Mouse (Mus musculus) MEL (cell line): ENCODE measurements at regions not wholly inside any gene's neighbourhood (a gene's known extent, or its start where the extent isn't known, plus 50 kb on each side); places are given as distances from the start of the nearest gene placed in this dataset.

Experiments used
- DNase-seq: peaks from one replicate; pipeline ENCODE4 v3.0.0; 2011; ENCODE audit warnings: low read depth, low spot score
- H3K27ac ChIP-seq: 2 replicates; pipeline ENCODE4 v1.5.1; 2012; ENCODE audit warnings: low read depth, mild to moderate bottlenecking, control low read depth, low read length, moderate library complexity; ENCODE audit not compliant: control insufficient read depth
- H3K27me3 ChIP-seq, 2 experiments: fragments of 150-350 bp in 1 of 2; sonication (generic) in 1 of 2; 2 replicates each; pipeline ENCODE4 v1.6.1; 2012; ENCODE audit warnings: low read length in 2 of 2, mild to moderate bottlenecking in 2 of 2, improper control_type of control experiment in 1 of 2, moderate library complexity in 1 of 2; ENCODE audit not compliant: insufficient read depth in 2 of 2, control insufficient read depth in 1 of 2
- H3K36me3 ChIP-seq, 2 experiments: 2 replicates each; pipeline ENCODE4 v1.6.1; 2012 to 2014; ENCODE audit warnings: low read length in 2 of 2, improper control_type of control experiment in 1 of 2, inconsistent platforms in 1 of 2, mild to moderate bottlenecking in 1 of 2; ENCODE audit not compliant: insufficient read depth in 2 of 2, control insufficient read depth in 1 of 2
- H3K4me1 ChIP-seq, 2 experiments: fragments of 150-350 bp in 1 of 2; sonication (generic) in 1 of 2; 2 replicates each; pipeline ENCODE4 v1.6.1; 2012; ENCODE audit warnings: low read length in 2 of 2, improper control_type of control experiment in 1 of 2, mild to moderate bottlenecking in 1 of 2; ENCODE audit not compliant: insufficient read depth in 2 of 2, control insufficient read depth in 1 of 2
- H3K4me3 ChIP-seq, 2 experiments: fragments of 150-350 bp in 1 of 2; sonication (generic) in 1 of 2; 2 replicates each; pipeline ENCODE4 v1.5.1; 2012; ENCODE audit warnings: low read depth in 2 of 2, low read length in 2 of 2, mild to moderate bottlenecking in 2 of 2, moderate library complexity in 2 of 2, control low read depth in 1 of 2, improper control_type of control experiment in 1 of 2; ENCODE audit not compliant: control insufficient read depth in 1 of 2, insufficient read depth in 1 of 2
- H3K79me2 ChIP-seq: 2 replicates; pipeline ENCODE4 v1.6.1; 2012; ENCODE audit warnings: mild to moderate bottlenecking, low read length, moderate library complexity; ENCODE audit not compliant: control insufficient read depth, poor library complexity, insufficient read depth
- H3K9ac ChIP-seq: 2 replicates; pipeline ENCODE4 v1.6.1; 2012; ENCODE audit warnings: low read depth, mild to moderate bottlenecking, control low read depth, low read length, moderate library complexity; ENCODE audit not compliant: control insufficient read depth, poor library complexity, severe bottlenecking
- H3K9me3 ChIP-seq: fragments of 150-350 bp; sonication (generic); replicated peaks from 2 replicates; pipeline ENCODE4 v1.6.1; 2012; ENCODE audit warnings: mild to moderate bottlenecking, low read length, improper control_type of control experiment, moderate library complexity; ENCODE audit not compliant: insufficient read depth
- BHLHE40 ChIP-seq: IDR thresholded peaks from 2 replicates; pipeline ENCODE4 v1.6.1; 2012; ENCODE audit warnings: low read depth, mild to moderate bottlenecking, inconsistent platforms, low read length, improper control_type of control experiment, borderline replicate concordance
- CHD1 ChIP-seq: IDR thresholded peaks from 2 replicates; pipeline ENCODE4 v1.6.1; 2012; ENCODE audit warnings: low read depth, mild to moderate bottlenecking, inconsistent platforms, low read length, improper control_type of control experiment
- GABPA ChIP-seq: IDR thresholded peaks from 2 replicates; pipeline ENCODE4 v1.6.1; 2012; ENCODE audit warnings: low read depth, mild to moderate bottlenecking, inconsistent platforms, low read length, improper control_type of control experiment, moderate library complexity
- HCFC1 ChIP-seq: IDR thresholded peaks from 2 replicates; pipeline ENCODE4 v1.6.1; 2012; ENCODE audit warnings: low read depth, mild to moderate bottlenecking, inconsistent platforms, low read length, improper control_type of control experiment, moderate library complexity
- JUND ChIP-seq: IDR thresholded peaks from 2 replicates; pipeline ENCODE4 v1.6.1; 2011; ENCODE audit warnings: low read depth, mild to moderate bottlenecking, improper control_type of control experiment, low read length
- KAT2A ChIP-seq: conservative IDR thresholded peaks from 2 replicates; pipeline ENCODE4 v1.6.1; 2012; ENCODE audit warnings: low read depth, low read length, improper control_type of control experiment, inconsistent platforms
- MAZ ChIP-seq: IDR thresholded peaks from 2 replicates; pipeline ENCODE4 v1.6.1; 2012; ENCODE audit warnings: low read depth, mild to moderate bottlenecking, inconsistent platforms, low read length, improper control_type of control experiment
- MEF2A ChIP-seq: IDR thresholded peaks from 2 replicates; pipeline ENCODE4 v1.6.1; 2014; ENCODE audit warnings: low read depth, mild to moderate bottlenecking, inconsistent platforms, low read length, improper control_type of control experiment; ENCODE audit not compliant: poor library complexity, insufficient replicate concordance, severe bottlenecking; ENCODE audit errors: extremely low read depth
- MXI1 ChIP-seq: IDR thresholded peaks from 2 replicates; pipeline ENCODE4 v1.6.1; 2011; ENCODE audit warnings: mild to moderate bottlenecking, low read depth, low read length, improper control_type of control experiment
- POLR2A ChIP-seq, 2 experiments: IDR thresholded peaks; 2 replicates each; pipeline ENCODE4 v1.6.1; 2011 to 2012; ENCODE audit warnings: low read length in 2 of 2, mild to moderate bottlenecking in 2 of 2, control low read depth in 1 of 2, improper control_type of control experiment in 1 of 2, low read depth in 1 of 2, moderate library complexity in 1 of 2; ENCODE audit not compliant: control insufficient read depth in 1 of 2, insufficient read depth in 1 of 2, poor library complexity in 1 of 2
- POLR2AphosphoS2 ChIP-seq: IDR thresholded peaks from 2 replicates; pipeline ENCODE4 v1.6.1; 2011; ENCODE audit warnings: low read length, improper control_type of control experiment
- SIN3A ChIP-seq: IDR thresholded peaks from 2 replicates; pipeline ENCODE4 v1.6.1; 2012; ENCODE audit warnings: low read length, improper control_type of control experiment, inconsistent platforms
- TBP ChIP-seq: IDR thresholded peaks from 2 replicates; pipeline ENCODE4 v1.8.0; 2011; ENCODE audit warnings: low read depth, low read length, improper control_type of control experiment
- TCF12 ChIP-seq: IDR thresholded peaks from 2 replicates; pipeline ENCODE4 v1.6.1; 2014; ENCODE audit warnings: low read depth, mild to moderate bottlenecking, inconsistent platforms, low read length, improper control_type of control experiment, moderate library complexity
- USF1 ChIP-seq: IDR thresholded peaks from 2 replicates; pipeline ENCODE4 v1.6.1; 2014; ENCODE audit warnings: low read depth, mild to moderate bottlenecking, inconsistent platforms, low read length, improper control_type of control experiment, moderate library complexity
- ZMIZ1 ChIP-seq: IDR thresholded peaks from 2 replicates; pipeline ENCODE4 v1.6.1; 2012; ENCODE audit warnings: low read depth, mild to moderate bottlenecking, inconsistent platforms, low read length, improper control_type of control experiment, moderate library complexity

DNA sequence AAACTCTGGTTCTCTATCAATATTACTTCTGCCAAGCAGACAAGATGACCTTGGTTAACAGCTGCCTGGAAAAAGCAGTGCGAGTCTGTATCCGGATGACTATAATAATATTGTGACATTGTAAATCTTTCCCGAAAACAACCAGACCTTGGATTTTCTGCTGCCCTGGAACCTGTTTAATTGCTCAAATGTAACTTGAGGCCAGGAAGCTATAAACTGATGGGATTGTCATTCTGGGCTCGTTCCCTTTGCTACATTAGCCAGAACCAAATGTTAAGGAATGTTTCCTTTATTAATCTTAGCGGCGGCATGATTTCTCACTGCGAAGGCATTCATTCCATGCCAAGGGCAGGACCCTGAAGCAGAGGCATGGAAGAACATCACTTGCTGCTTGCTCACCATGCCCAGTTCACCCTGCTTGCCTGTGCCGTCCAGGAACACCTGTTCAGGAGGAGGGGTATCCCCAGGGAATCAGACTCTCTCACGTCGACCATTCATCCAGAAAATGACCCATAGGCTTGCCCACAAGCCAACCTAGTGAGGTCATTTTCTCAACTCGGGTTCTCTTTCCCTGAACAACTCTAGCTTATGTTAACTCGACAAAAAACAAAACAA, 125.3 kb upstream of the Spin1 start:
- Histone ChIP-seq H3K4me1 (no peaks in the 10 kb centered on the region), H3K79me2 (no peaks in the 10 kb centered on the region), H3K27ac (no peak overlapping the region), H3K9ac (no peak overlapping the region), H3K36me3 (no peaks in the 10 kb centered on the region), H3K27me3 (no peaks in the 10 kb centered on the region), H3K9me3 (no peaks in the 10 kb centered on the region), H3K4me3 (no peak overlapping the region)
- no peak for DNase-seq
- TF ChIP-seq MEF2A: no peak
- no peak for TF ChIP-seq USF1
- TF ChIP-seq ZMIZ1: no peak
- TF ChIP-seq TCF12: no peak
- no peak for TF ChIP-seq BHLHE40
- no peak for TF ChIP-seq HCFC1
- TF ChIP-seq JUND: no peak
- no peak for TF ChIP-seq KAT2A
- TF ChIP-seq POLR2A (IDR thresholded peaks at IDR 0.05; ENCODE audit: control insufficient read depth in 1 of 2, insufficient read depth in 1 of 2, low read depth in 1 of 2, low read length in 2 of 2, poor library complexity in 1 of 2): no peak
- TF ChIP-seq MAZ: no peak
- TF ChIP-seq GABPA: no peak
- no peak for TF ChIP-seq MXI1
- TF ChIP-seq CHD1: no peak
- no peak for TF ChIP-seq POLR2AphosphoS2
- TF ChIP-seq SIN3A: no peak
- no peak for TF ChIP-seq TBP

- TF ChIP-seq MAZ: no peak
- TF ChIP-seq JUND: no peak
- Histone ChIP-seq H3K27ac (no peak overlapping the region), H3K4me3 (no peak overlapping the region), H3K27me3 (no peaks in the 10 kb centered on the region), H3K9ac (no peak overlapping the region), H3K9me3 (no peaks in the 10 kb centered on the region), H3K79me2 (no peaks in the 10 kb centered on the region), H3K4me1 (no peaks in the 10 kb centered on the region), H3K36me3 (no peaks in the 10 kb centered on the region)
- DNase-seq: no peak
Observed at GRCm38 (mm10) chr13:50982005-50982404, 118.7 kb upstream of the Spin1 start.
